Mouse (Mus musculus) liver, embryonic 14.5 days (tissue): ENCODE data around the gene Kirrel2. TPM values are rescaled to one million over a fixed set of nuclear protein-coding genes. Genes with fewer than 3 reads are reported as not detected.

Experiments used
- ATAC-seq: fragments of 200-750 bp; cut with Nextera tagmentation; 2 replicates; pipeline ENCODE4 v1.8.0; 2017; ENCODE audit warnings: moderate number of reproducible peaks, mild to moderate bottlenecking, moderate library complexity; ENCODE audit not compliant: insufficient read depth
- DNase-seq, 3 experiments: peaks; one replicate each; pipeline ENCODE4 v3.0.0-alpha.2; 2012 to 2013; ENCODE audit warnings: low read depth in 3 of 3, low spot score in 3 of 3
- H3K27ac ChIP-seq: fragments of 300-500 bp; sonication (generic); 2 replicates; pipeline ENCODE4 v1.5.1; 2014; ENCODE audit warnings: moderate library complexity, mild to moderate bottlenecking, control low read depth, inconsistent platforms
- H3K27me3 ChIP-seq: fragments of 300-500 bp; sonication (generic); 2 replicates; pipeline ENCODE4 v1.6.1; 2014; ENCODE audit warnings: mild to moderate bottlenecking, low read length, moderate library complexity; ENCODE audit not compliant: control insufficient read depth, insufficient read depth
- H3K36me3 ChIP-seq: fragments of 300-500 bp; sonication (generic); replicated peaks from 2 replicates; pipeline ENCODE4 v1.6.1; 2014; ENCODE audit warnings: low read depth; ENCODE audit not compliant: control insufficient read depth, insufficient read depth
- H3K4me1 ChIP-seq, 2 experiments: fragments of 200-500 bp in 1 of 2; fragments of 300-500 bp in 1 of 2; sonication (generic) in 1 of 2; replicated peaks; 2 replicates each; pipeline ENCODE4 v1.6.1; 2012 to 2014; ENCODE audit warnings: antibody characterized with exemption in 1 of 2, inconsistent platforms in 1 of 2, low read length in 1 of 2; ENCODE audit not compliant: control insufficient read depth in 2 of 2, insufficient read depth in 2 of 2
- H3K4me2 ChIP-seq: fragments of 300-500 bp; sonication (generic); 2 replicates; pipeline ENCODE4 v1.6.1; 2014; ENCODE audit warnings: low read depth, mild to moderate bottlenecking, control low read depth, moderate library complexity
- H3K4me3 ChIP-seq, 2 experiments: fragments of 200-500 bp in 1 of 2; fragments of 300-500 bp in 1 of 2; sonication (generic) in 1 of 2; 2 replicates each; pipeline ENCODE4 v1.5.1; 2012 to 2014; ENCODE audit warnings: low read depth in 2 of 2, low read length in 2 of 2, mild to moderate bottlenecking in 2 of 2, control low read depth in 1 of 2, inconsistent platforms in 1 of 2, moderate library complexity in 1 of 2; ENCODE audit not compliant: insufficient read depth in 1 of 2
- H3K9ac ChIP-seq: fragments of 300-500 bp; sonication (generic); replicated peaks from 2 replicates; pipeline ENCODE4 v1.6.1; 2014; ENCODE audit warnings: mild to moderate bottlenecking, control low read depth, moderate library complexity
- H3K9me3 ChIP-seq: fragments of 300-500 bp; sonication (generic); 2 replicates; pipeline ENCODE4 v1.6.1; 2016; ENCODE audit warnings: low read length, mixed read lengths; ENCODE audit not compliant: control insufficient read depth
- CTCF ChIP-seq: IDR thresholded peaks from 2 replicates; pipeline ENCODE4 v1.5.1; 2016; ENCODE audit warnings: antibody characterized with exemption, low read depth, control low read depth
- EP300 ChIP-seq: IDR thresholded peaks from 2 replicates; pipeline ENCODE4 v1.6.1; 2016; ENCODE audit warnings: antibody characterized with exemption, low read depth
- WGBS: fragments of 180-500 bp; shearing (Covaris S2); extraction: QIAGEN DNeasy Blood & Tissue Kit; methylation state at CpG from one replicate; pipeline ENCODE4 v1.1.7; 2014; ENCODE audit not compliant: insufficient replicate concordance; 5-methylcytosine and 5-hydroxymethylcytosine counted together
- polyA plus RNA-seq, 2 experiments: library from polyadenylated mRNA; depleted of rRNA in 1 of 2; stranded (reverse) in 1 of 2; unstranded in 1 of 2; fragments of >200 nt; fragmentation: Nextera tagmentation in 1 of 2; extraction: Ambion mirVana in 1 of 2; gene quantifications; 2 replicates each; pipeline versions ENCODE4 v1.2.1 to v1.2.3; 2012 to 2014

Gene Kirrel2
- polyA plus RNA-seq, 2 experiments, result 0.10 to 0.18 TPM

- no peak for ATAC-seq
- H3K4me3 ChIP-seq, result no peak overlapping the region
Observed at GRCm38 (mm10) chr7:30459484-30459883, 2.0 kb upstream of the Kirrel2 start.

GRCm38 (mm10) chr7:30456911-30457628, 420 bp downstream of the Kirrel2 start:
- H3K36me3 ChIP-seq, result no peaks in the 10 kb centered on the region
- no peak overlapping the region for H3K4me3 ChIP-seq
- DNase-seq (no peak), ATAC-seq (no peak)
- H3K9me3 ChIP-seq, result no peaks in the 10 kb centered on the region
- WGBS, result 2% methylated on average over 31 of the region's 31 CpGs
- H3K9ac ChIP-seq, result no peak overlapping the region
- H3K27ac ChIP-seq, result no peak overlapping the region
- no peak overlapping the region for H3K4me2 ChIP-seq
- peaks cover 67% of the 10 kb centered on the region for H3K27me3 ChIP-seq
- no peak for TF ChIP-seq EP300
- no peak for TF ChIP-seq CTCF
- H3K4me1 ChIP-seq, result no peaks in the 10 kb centered on the region

More at GRCm38 (mm10) chr7:30459484-30459883, 2.0 kb upstream of the Kirrel2 start:
- no peaks in the 10 kb centered on the region for H3K36me3 ChIP-seq
- H3K27me3 ChIP-seq, result peaks cover 56% of the 10 kb centered on the region
- H3K4me1 ChIP-seq, result no peaks in the 10 kb centered on the region
- no peaks in the 10 kb centered on the region for H3K9me3 ChIP-seq
- DNase-seq, result no peak
- H3K27ac ChIP-seq, result no peak overlapping the region
- TF ChIP-seq CTCF (no peak), EP300 (no peak)
- H3K4me2 ChIP-seq, result no peak overlapping the region
- 35% methylated on average over 6 of the region's 6 CpGs for WGBS
- no peak overlapping the region for H3K9ac ChIP-seq

GRCm38 (mm10) chr7:30456487-30456886, 1.0 kb downstream of the Kirrel2 start:
- peaks cover 67% of the 10 kb centered on the region for H3K27me3 ChIP-seq
- no peak overlapping the region for H3K4me2 ChIP-seq
- H3K9me3 ChIP-seq, result no peaks in the 10 kb centered on the region
- TF ChIP-seq CTCF, result no peak
- no peak for TF ChIP-seq EP300
- H3K27ac ChIP-seq, result no peak overlapping the region
- no peak overlapping the region for H3K4me3 ChIP-seq
- H3K4me1 ChIP-seq, result no peaks in the 10 kb centered on the region
- DNase-seq (no peak), ATAC-seq (no peak)
- WGBS, result 1% methylated on average over 9 of the region's 9 CpGs
- H3K36me3 ChIP-seq, result no peaks in the 10 kb centered on the region
- no peak overlapping the region for H3K9ac ChIP-seq

- Histone ChIP-seq H3K4me3 (no peak overlapping the region), H3K4me2 (no peak overlapping the region; the same call in 1 of the 2 replicates), H3K9ac (no peak overlapping the region), H3K36me3 (no peaks in the 10 kb centered on the region), H3K27me3 (peaks cover 57% of the 10 kb centered on the region), H3K4me1 (no peaks in the 10 kb centered on the region), H3K27ac (no peak overlapping the region), H3K9me3 (no peaks in the 10 kb centered on the region)
- no peak for DNase-seq
- 10% methylated on average over 6 of the region's 6 CpGs for WGBS
- ATAC-seq, result no peak
- TF ChIP-seq CTCF (no peak), EP300 (no peak)
Observed at GRCm38 (mm10) chr7:30454259-30454658, 3.2 kb downstream of the Kirrel2 start.

GRCm38 (mm10) chr7:30453766-30454165, 3.7 kb downstream of the Kirrel2 start:
- 2% methylated on average over 25 of the region's 25 CpGs for WGBS
- no peak overlapping the region; a peak in 1 of 4 replicates for H3K4me3 ChIP-seq

More at GRCm38 (mm10) chr7:30453766-30454165, 3.7 kb downstream of the Kirrel2 start:
- Histone ChIP-seq H3K4me1 (no peaks in the 10 kb centered on the region), H3K4me2 (peak overlapping the region; percentile 24; the same call in 1 of the 2 replicates), H3K36me3 (no peaks in the 10 kb centered on the region), H3K9me3 (no peaks in the 10 kb centered on the region), H3K27me3 (peaks cover 57% of the 10 kb centered on the region), H3K9ac (no peak overlapping the region), H3K27ac (no peak overlapping the region)
- TF ChIP-seq EP300 (no peak), CTCF (no peak)
- DNase-seq (peak in 1 of 3 experiments; percentile 24), ATAC-seq (no peak)
